Comparison of ENCODE assay signal across 9 mouse cellular contexts in the genomic region with DNA sequence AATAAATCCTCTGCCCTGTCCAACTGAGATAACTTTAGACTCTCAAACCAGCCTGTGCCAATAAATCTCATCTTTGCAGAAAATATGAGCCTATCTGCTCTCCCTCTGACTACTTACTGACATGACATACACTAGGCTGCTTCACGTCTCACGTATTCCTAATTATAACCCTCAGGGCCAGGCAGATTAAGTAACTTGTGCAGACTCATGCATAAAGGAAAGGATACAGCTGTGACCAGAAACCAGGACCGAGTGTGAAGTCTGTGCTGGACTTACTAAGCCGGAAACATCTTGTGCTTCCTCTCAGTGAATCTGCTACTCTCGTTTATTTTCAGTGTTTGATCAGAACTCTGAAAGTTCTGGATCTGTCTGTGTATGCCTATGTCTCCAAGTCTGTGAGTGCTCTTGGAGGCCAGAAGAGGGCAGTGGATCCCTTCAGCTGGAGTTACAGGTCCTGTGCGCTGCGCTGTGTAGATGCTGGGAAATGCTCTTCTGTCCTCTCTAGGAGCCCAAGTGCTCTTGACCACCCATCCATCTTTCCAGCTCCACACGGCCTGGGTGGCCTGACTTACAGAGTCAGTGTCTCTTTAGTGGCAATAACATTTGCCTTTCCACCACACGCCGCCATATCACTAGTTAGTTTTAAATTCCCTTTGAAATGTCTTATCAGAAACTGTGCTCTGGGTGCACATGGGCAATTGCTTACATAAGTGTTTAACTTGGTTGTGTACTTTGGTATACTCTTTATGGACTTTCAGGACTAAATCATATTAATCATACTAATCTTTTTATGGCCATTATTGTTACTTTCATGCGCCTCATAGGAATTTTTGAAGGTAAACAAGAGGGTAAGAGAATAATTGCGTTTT. TPM values are rescaled to one million over a fixed set of nuclear protein-coding genes. Genes with fewer than 3 reads are reported as not detected.
DNase-seq lines count a peak whose midpoint lies in the region; ATAC-seq and TF ChIP-seq lines count a peak whose summit lies in the region.
"Had no signal": no experiment of that assay in that cellular context is flagged by ENCODE, and none has a peak within 500 bp of the region (broad histone marks: within the 10 kb centered on the region; RNA-seq: fewer than 3 reads in every experiment).

No protein-coding gene starts in this region.

- no peak overlapping the region for H3K4me3 ChIP-seq in midbrain, embryonic 11.5 days (ENCODE audit: low read depth, low read length)
- H3K4me3 ChIP-seq in midbrain, embryonic 16.5 days (ENCODE audit: low read depth, low read length), result no peak overlapping the region
- H3K4me3 ChIP-seq in lung, embryonic 14.5 days (ENCODE audit: low read depth, low read length), result no peak overlapping the region
- H3K4me3 ChIP-seq in stomach, embryonic 16.5 days (replicated peaks; ENCODE audit: low read length), result no peak overlapping the region
- H3K4me3 ChIP-seq: limb, embryonic 15.5 days had no signal

- H3K9ac ChIP-seq in midbrain, embryonic 11.5 days (ENCODE audit: low read length), result no peak overlapping the region
- H3K9ac ChIP-seq in midbrain, embryonic 16.5 days (ENCODE audit: low read depth, low read length), result no peak overlapping the region
- no peak overlapping the region for H3K9ac ChIP-seq in lung, embryonic 14.5 days
- H3K9ac ChIP-seq in stomach, embryonic 16.5 days (ENCODE audit: low read length), result no peak overlapping the region
- H3K9ac ChIP-seq: limb, embryonic 15.5 days had no signal

- H3K4me2 ChIP-seq in midbrain, embryonic 11.5 days, result no peak overlapping the region
- no peak overlapping the region for H3K4me2 ChIP-seq in midbrain, embryonic 16.5 days (ENCODE audit: low read length)
- no peak overlapping the region for H3K4me2 ChIP-seq in lung, embryonic 14.5 days
- no peak overlapping the region for H3K4me2 ChIP-seq in stomach, embryonic 16.5 days (ENCODE audit: low read depth, low read length)
- H3K4me2 ChIP-seq: limb, embryonic 15.5 days had no signal

- H3K27me3 ChIP-seq in midbrain, embryonic 11.5 days (ENCODE audit: control insufficient read depth, insufficient read depth, low read length), result no peaks in the 10 kb centered on the region
- no peaks in the 10 kb centered on the region for H3K27me3 ChIP-seq in midbrain, embryonic 16.5 days (ENCODE audit: control insufficient read depth, insufficient read depth, low read depth, low read length)
- H3K27me3 ChIP-seq in lung, embryonic 14.5 days (ENCODE audit: insufficient read depth, low read length), result no peaks in the 10 kb centered on the region
- H3K27me3 ChIP-seq in stomach, embryonic 16.5 days (ENCODE audit: control insufficient read depth, insufficient read depth, low read length), result no peaks in the 10 kb centered on the region
- H3K27me3 ChIP-seq: limb, embryonic 15.5 days had no signal

- H3K27ac ChIP-seq in midbrain, embryonic 11.5 days (ENCODE audit: low read depth, low read length), result no peak overlapping the region
- no peak overlapping the region for H3K27ac ChIP-seq in midbrain, embryonic 16.5 days (ENCODE audit: low read length)
- no peak overlapping the region for H3K27ac ChIP-seq in lung, embryonic 14.5 days (ENCODE audit: low read depth)
- no peak overlapping the region for H3K27ac ChIP-seq in stomach, embryonic 16.5 days (ENCODE audit: low read length)
- H3K27ac ChIP-seq: limb, embryonic 15.5 days had no signal

- H3K36me3 ChIP-seq in midbrain, embryonic 11.5 days (ENCODE audit: control insufficient read depth, insufficient read depth, low read length), result no peaks in the 10 kb centered on the region
- no peaks in the 10 kb centered on the region for H3K36me3 ChIP-seq in midbrain, embryonic 16.5 days (ENCODE audit: control insufficient read depth, insufficient read depth, low read length)
- H3K36me3 ChIP-seq in lung, embryonic 14.5 days (ENCODE audit: insufficient read depth), result no peaks in the 10 kb centered on the region
- H3K36me3 ChIP-seq in stomach, embryonic 16.5 days (ENCODE audit: control insufficient read depth, insufficient read depth, low read length), result no peaks in the 10 kb centered on the region
- H3K36me3 ChIP-seq: limb, embryonic 15.5 days had no signal

- no peak for ATAC-seq in cerebellum, adult (ENCODE audit: insufficient number of reproducible peaks, low FRiP score, low TSS enrichment)
- ATAC-seq in midbrain, embryonic 11.5 days (ENCODE audit: low FRiP score), result peak; percentile 61; the same call in 1 of the 2 replicates
- ATAC-seq in midbrain, embryonic 16.5 days, result no peak
- ATAC-seq in lung, embryonic 14.5 days (ENCODE audit: insufficient read depth), result peak; percentile 84; the same call in 1 of the 2 replicates
- ATAC-seq in stomach, embryonic 16.5 days (ENCODE audit: insufficient read depth, low FRiP score), result peak; percentile 75; the same call in 1 of the 2 replicates

- no peaks in the 10 kb centered on the region for H3K9me3 ChIP-seq in midbrain, embryonic 11.5 days (ENCODE audit: control insufficient read depth, low read length)
- no peaks in the 10 kb centered on the region for H3K9me3 ChIP-seq in midbrain, embryonic 16.5 days (replicated peaks; ENCODE audit: control insufficient read depth, low read length, poor library complexity, severe bottlenecking)
- H3K9me3 ChIP-seq in lung, embryonic 14.5 days (ENCODE audit: low read depth, low read length), result no peaks in the 10 kb centered on the region
- no peaks in the 10 kb centered on the region for H3K9me3 ChIP-seq in stomach, embryonic 16.5 days (replicated peaks; ENCODE audit: control insufficient read depth, low read length)
- H3K9me3 ChIP-seq: limb, embryonic 15.5 days had no signal

- peak; percentile 78 for TF ChIP-seq CTCF in lung, embryonic 14.5 days (IDR thresholded peaks at IDR 0.05; ENCODE audit: low read depth)

- peak; percentile 31 to 33 for DNase-seq in cerebellum, postnatal 10 days
- no peak for DNase-seq in midbrain, embryonic 11.5 days (ENCODE audit: low spot score, missing footprints)
- DNase-seq in embryo, embryonic 9.5 days (ENCODE audit: extremely low spot score), result peak; percentile 29
- DNase-seq in lung, embryonic 14.5 days, result peak; percentile 67
- DNase-seq in frontal cortex, postnatal 14 days (ENCODE audit: low spot score in 2 of 2), result no peak

- no peaks in the 10 kb centered on the region for H3K4me1 ChIP-seq in midbrain, embryonic 11.5 days (ENCODE audit: control insufficient read depth, insufficient read depth, low read length)
- H3K4me1 ChIP-seq in midbrain, embryonic 16.5 days (ENCODE audit: control insufficient read depth, insufficient read depth, low read length), result no peaks in the 10 kb centered on the region
- 0 out of 2 replicates have a peak, but pooled peaks cover 3% of the 10 kb centered on the region for H3K4me1 ChIP-seq in lung, embryonic 14.5 days (ENCODE audit: insufficient read depth)
- no peaks in the 10 kb centered on the region; the same call in none of the 2 replicates for H3K4me1 ChIP-seq in stomach, embryonic 16.5 days (ENCODE audit: control insufficient read depth, insufficient read depth, low read length)
- H3K4me1 ChIP-seq: limb, embryonic 15.5 days had no signal

- 76% methylated on average over 12 of the region's 12 CpGs for WGBS in midbrain, embryonic 11.5 days
- 73% methylated on average over 12 of the region's 12 CpGs for WGBS in midbrain, embryonic 16.5 days
- WGBS in lung, embryonic 14.5 days, result 35% methylated on average over 12 of the region's 12 CpGs
- WGBS in stomach, embryonic 16.5 days, result 41% methylated on average over 12 of the region's 12 CpGs

RNA-seq across cellular contexts. Expression of gene Arl14, which starts 13.5 kb away (rescaled TPM):
- polyA plus RNA-seq in midbrain, embryonic 11.5 days (2014; fragmentation: Nextera tagmentation; extraction: Ambion mirVana), result not detected in 2 replicates
- not detected in 2 replicates for polyA plus RNA-seq in midbrain, embryonic 16.5 days (2015; fragmentation: Nextera tagmentation; extraction: Ambion mirVana)
- 1.7 and 1.8 TPM in 2 replicates for polyA plus RNA-seq in lung, embryonic 14.5 days (2014; fragmentation: Nextera tagmentation; extraction: Ambion mirVana)
- 19.0 and 20.5 TPM in 2 replicates for polyA plus RNA-seq in stomach, embryonic 16.5 days (2015; fragmentation: Nextera tagmentation; extraction: Ambion mirVana)
- polyA plus RNA-seq: limb, embryonic 15.5 days had no signal

Comparison
In these comparisons a context has a peak if more than half of its experiments do, and no peak if none do; other contexts are left out.
1. ATAC-seq: peak in midbrain, embryonic 11.5 days (single experiment), lung, embryonic 14.5 days (single experiment) and stomach, embryonic 16.5 days (single experiment); none in cerebellum, adult (single experiment) and midbrain, embryonic 16.5 days (single experiment).
2. DNase-seq: peak in cerebellum, postnatal 10 days (2 of 2), embryo, embryonic 9.5 days (single experiment) and lung, embryonic 14.5 days (single experiment); none in midbrain, embryonic 11.5 days (single experiment) and frontal cortex, postnatal 14 days (0 of 2).